Mouse (Mus musculus) heart, postnatal 0 days (tissue): ENCODE results near the gene Pomgnt2. TPM values are rescaled to one million over a fixed set of nuclear protein-coding genes. Genes with fewer than 3 reads are reported as not detected.

ENCODE experiments used
- ATAC-seq: fragments of 200-750 bp; cut with Nextera tagmentation; 2 replicates; pipeline ENCODE4 v1.8.0; 2017; ENCODE audit warnings: low read depth, moderate number of reproducible peaks, moderate library complexity; ENCODE audit not compliant: insufficient read depth
- DNase-seq: peaks from one replicate; pipeline ENCODE4 v3.0.0-alpha.2; 2016; ENCODE audit warnings: low spot score
- H3K27ac ChIP-seq: fragments of 300-500 bp; sonication (generic); 2 replicates; pipeline ENCODE4 v1.5.1; 2014; ENCODE audit warnings: low read depth, mild to moderate bottlenecking
- H3K27me3 ChIP-seq: fragments of 300-500 bp; sonication (generic); 2 replicates; pipeline ENCODE4 v1.6.1; 2014; ENCODE audit warnings: low read length, mixed read lengths; ENCODE audit not compliant: control insufficient read depth, insufficient read depth
- H3K36me3 ChIP-seq: fragments of 300-500 bp; sonication (generic); replicated peaks from 2 replicates; pipeline ENCODE4 v1.6.1; 2014; ENCODE audit warnings: low read length, mixed read lengths; ENCODE audit not compliant: control insufficient read depth, insufficient read depth
- H3K4me1 ChIP-seq: fragments of 300-500 bp; sonication (generic); 2 replicates; pipeline ENCODE4 v1.6.1; 2014; ENCODE audit warnings: antibody characterized with exemption; ENCODE audit not compliant: control insufficient read depth, insufficient read depth
- H3K4me2 ChIP-seq: fragments of 300-500 bp; sonication (generic); 2 replicates; pipeline ENCODE4 v1.6.1; 2014; ENCODE audit warnings: low read depth, mild to moderate bottlenecking, low read length, moderate library complexity
- H3K4me3 ChIP-seq: fragments of 300-500 bp; sonication (generic); 2 replicates; pipeline ENCODE4 v1.5.1; 2014; ENCODE audit warnings: low read depth, low read length
- H3K9ac ChIP-seq: fragments of 300-500 bp; sonication (generic); replicated peaks from 2 replicates; pipeline ENCODE4 v1.6.1; 2014; ENCODE audit warnings: low read depth, low read length, mixed read lengths
- H3K9me3 ChIP-seq: fragments of 300-500 bp; sonication (generic); replicated peaks from 2 replicates; pipeline ENCODE4 v1.6.1; 2016; ENCODE audit warnings: low read length; ENCODE audit not compliant: control insufficient read depth
- CTCF ChIP-seq: IDR thresholded peaks from 2 replicates; pipeline ENCODE4 v1.5.1; 2016; ENCODE audit warnings: antibody characterized with exemption, control low read depth, low read depth
- EP300 ChIP-seq: IDR thresholded peaks from 2 replicates; pipeline ENCODE4 v1.6.1; 2016; ENCODE audit warnings: antibody characterized with exemption, low read depth
- WGBS: fragments of 180-500 bp; shearing (Covaris S2); extraction: QIAGEN DNeasy Blood & Tissue Kit; methylation state at CpG from one replicate; pipeline ENCODE4 v1.1.7; 2014; 5-methylcytosine and 5-hydroxymethylcytosine counted together
- polyA plus RNA-seq: library from polyadenylated mRNA; unstranded; fragments of >200 nt; fragmentation: Nextera tagmentation; extraction: Ambion mirVana; gene quantifications from 2 replicates; pipeline ENCODE4 v1.2.1, GENCODE M21; 2015
- total RNA-seq: library from RNA; depleted of rRNA; stranded (reverse); fragments of >200 nt; gene quantifications from 2 replicates; pipeline ENCODE4 v1.2.3, GENCODE M21; 2014; ENCODE audit warnings: low replicate concordance

The Pomgnt2 gene
- total and polyA plus RNA-seq, 2 experiments from 2014 or later, result 6.9 to 14.2 TPM

DNA sequence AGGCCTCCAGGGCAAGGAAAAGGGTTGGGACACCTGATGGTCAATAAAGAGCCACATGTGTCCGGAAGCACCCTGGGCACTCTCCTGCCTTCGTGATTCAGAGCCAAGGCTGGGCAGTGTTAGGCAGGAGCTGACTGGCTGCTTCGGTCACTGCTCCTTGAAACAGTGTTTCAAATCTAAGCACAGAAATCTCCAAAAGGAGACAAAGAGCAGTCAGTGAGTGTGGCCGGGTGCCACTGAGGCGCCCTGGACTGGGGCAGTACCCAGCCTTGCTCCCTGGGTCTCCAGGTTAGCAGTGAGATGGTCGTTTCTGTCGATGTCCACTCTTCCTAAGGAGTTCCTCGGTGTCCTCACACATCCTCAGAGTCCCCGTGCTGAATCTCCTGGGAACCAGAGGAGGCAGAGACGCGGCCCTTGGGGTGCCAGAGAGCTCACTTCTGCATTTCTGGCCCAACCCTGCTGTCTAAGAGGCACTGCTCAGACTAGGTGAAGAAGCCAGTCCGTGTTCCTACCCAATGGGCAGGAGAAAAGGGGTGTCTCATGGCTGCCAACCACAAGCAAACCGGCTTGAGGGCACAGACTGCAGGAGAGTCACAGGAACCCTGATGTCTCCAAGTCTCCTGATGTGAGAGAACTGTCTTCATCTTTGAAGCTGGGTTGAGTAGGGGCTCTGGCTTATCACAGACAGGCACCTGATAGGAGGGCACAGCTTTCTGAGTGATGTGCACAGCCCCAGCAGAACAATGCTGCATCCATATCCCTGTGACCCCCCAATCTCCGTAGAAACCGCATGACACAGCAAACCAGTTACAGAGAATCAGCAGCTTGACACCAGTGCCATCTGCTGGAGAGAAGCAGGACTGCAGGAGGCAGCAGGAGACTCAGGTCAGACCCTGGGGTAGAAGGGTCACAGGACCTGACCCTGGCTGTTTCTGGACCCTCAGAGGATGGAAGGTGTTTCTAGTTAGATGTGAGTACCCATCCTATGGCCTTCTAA, 12.1 kb downstream of the Pomgnt2 start:
- Histone ChIP-seq H3K4me3 (no peak overlapping the region), H3K4me2 (no peak overlapping the region), H3K4me1 (no peaks in the 10 kb centered on the region), H3K27me3 (no peaks in the 10 kb centered on the region), H3K9me3 (no peaks in the 10 kb centered on the region), H3K9ac (no peak overlapping the region), H3K36me3 (no peaks in the 10 kb centered on the region), H3K27ac (no peak overlapping the region)
- WGBS, result 67% methylated on average over 15 of the region's 15 CpGs
- ATAC-seq (no peak; the same call in 1 of the 2 replicates), DNase-seq (peak; percentile 38)
- TF ChIP-seq CTCF (peak; percentile 99), EP300 (no peak)

DNA sequence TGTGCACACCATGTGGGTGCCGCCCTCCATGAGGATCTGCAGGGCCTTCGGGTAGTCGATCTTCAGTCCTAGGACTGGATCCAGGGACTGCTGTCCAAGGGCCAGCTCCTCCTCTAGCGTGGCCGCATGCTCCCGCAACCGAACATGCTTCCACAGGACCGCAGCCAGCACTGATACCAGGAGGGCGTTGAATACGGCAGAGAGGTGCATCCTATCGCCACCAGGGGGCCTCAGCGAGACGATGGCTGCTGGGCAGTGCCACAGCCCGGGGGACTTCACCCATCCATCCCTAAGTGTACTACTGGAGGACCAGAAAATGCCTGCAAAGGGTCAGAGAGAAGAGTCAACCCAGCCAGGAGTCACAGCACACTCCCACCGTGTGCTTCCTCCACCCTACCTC, 13.4 kb downstream of the Pomgnt2 start:
- Histone ChIP-seq H3K36me3 (no peaks in the 10 kb centered on the region), H3K4me2 (no peak overlapping the region), H3K9me3 (no peaks in the 10 kb centered on the region), H3K4me3 (no peak overlapping the region), H3K4me1 (no peaks in the 10 kb centered on the region), H3K27ac (no peak overlapping the region), H3K27me3 (no peaks in the 10 kb centered on the region), H3K9ac (no peak overlapping the region)
- DNase-seq (peak; percentile 13), ATAC-seq (peak; percentile 57)
- 30% methylated on average over 15 of the region's 15 CpGs for WGBS
- TF ChIP-seq CTCF (peak; percentile 79), EP300 (no peak)

DNA sequence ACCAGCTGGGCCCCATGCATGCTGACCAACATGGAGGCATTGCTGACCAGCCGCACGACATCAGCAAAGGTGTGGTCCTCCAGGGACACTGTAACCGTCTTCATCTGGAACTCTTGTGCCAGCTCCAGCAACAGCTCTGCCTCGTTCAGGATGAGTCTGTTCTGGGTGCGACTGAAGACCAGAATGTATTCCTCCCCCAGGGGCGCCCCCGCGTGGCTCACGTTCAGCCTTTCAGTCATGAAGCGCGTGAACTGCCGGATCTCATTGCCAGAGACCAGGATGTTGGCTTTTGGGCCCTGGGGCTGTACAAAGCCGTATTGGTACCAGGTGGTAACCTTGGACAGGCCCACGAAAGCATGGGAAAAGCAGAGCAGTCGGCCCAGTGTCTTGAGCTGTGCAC, 14.2 kb downstream of the Pomgnt2 start:
- WGBS, result 88% methylated on average over 15 of the region's 15 CpGs
- TF ChIP-seq CTCF (no peak), EP300 (no peak)
- Histone ChIP-seq H3K9ac (no peak overlapping the region), H3K4me1 (no peaks in the 10 kb centered on the region), H3K9me3 (no peaks in the 10 kb centered on the region), H3K27ac (no peak overlapping the region), H3K27me3 (no peaks in the 10 kb centered on the region), H3K4me2 (no peak overlapping the region), H3K36me3 (no peaks in the 10 kb centered on the region), H3K4me3 (no peak overlapping the region)
- ATAC-seq (no peak), DNase-seq (no peak)

DNA sequence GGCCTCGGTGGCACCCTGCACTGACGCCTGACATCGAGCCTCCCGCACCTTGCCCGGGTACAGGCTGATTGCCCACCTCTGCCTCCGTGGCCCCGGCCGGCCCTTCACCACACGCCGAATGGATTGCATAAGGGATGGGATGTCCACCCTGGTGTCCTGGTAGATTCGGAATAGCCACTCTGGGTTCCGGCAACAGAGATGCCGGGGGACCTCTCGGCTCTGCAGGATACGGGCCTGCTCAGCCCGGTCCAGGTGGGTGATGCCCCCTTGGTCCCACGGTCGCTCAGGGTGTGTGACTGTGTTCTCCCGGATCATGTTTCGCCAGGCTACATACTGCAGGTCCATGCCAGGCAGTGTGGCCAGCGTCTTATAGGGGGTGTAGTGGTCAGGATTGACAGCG, 14.7 kb downstream of the Pomgnt2 start:
- no peaks in the 10 kb centered on the region for H3K4me1 ChIP-seq
- DNase-seq (no peak), ATAC-seq (no peak)
- no peak for TF ChIP-seq CTCF
- TF ChIP-seq EP300, result no peak
- H3K27me3 ChIP-seq, result no peaks in the 10 kb centered on the region
- no peaks in the 10 kb centered on the region for H3K36me3 ChIP-seq
- no peak overlapping the region for H3K4me3 ChIP-seq
- no peaks in the 10 kb centered on the region for H3K9me3 ChIP-seq
- H3K4me2 ChIP-seq, result no peak overlapping the region
- 92% methylated on average over 22 of the region's 22 CpGs for WGBS
- no peak overlapping the region for H3K27ac ChIP-seq
- no peak overlapping the region for H3K9ac ChIP-seq

DNA sequence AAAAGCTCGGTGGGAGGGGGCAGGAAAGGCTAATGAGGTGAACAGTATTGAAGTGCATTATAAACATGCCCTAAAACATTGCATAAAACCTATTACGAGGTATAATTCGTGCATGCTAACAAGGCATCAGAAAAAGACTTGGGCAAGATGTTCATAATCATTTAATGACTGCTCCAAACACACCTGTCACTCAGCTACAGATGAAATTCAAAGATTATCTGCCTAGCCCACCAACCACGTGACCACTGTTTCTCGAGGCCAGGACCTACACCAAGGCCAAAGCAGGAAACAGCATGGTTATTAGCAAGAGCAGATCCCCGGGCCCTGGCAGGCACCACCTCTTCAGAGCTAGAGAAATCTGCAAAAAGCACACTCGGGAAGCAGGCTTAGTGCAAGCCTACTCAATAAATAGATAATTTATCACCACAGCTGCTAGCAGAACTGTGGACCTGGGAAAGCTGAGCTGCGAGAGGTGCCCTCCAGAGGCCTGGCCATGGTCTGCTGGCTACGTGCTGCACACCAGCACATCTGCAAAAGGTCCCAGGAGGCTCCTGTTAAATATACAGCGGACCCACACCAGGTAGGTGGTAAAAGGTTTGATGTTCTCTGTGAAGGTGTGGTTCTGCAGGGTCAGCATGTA, 15.3 kb downstream of the Pomgnt2 start:
- TF ChIP-seq EP300 (no peak), CTCF (no peak)
- H3K4me2 ChIP-seq, result no peak overlapping the region

More for the DNA sequence above, 15.3 kb downstream of the Pomgnt2 start:
- H3K9ac ChIP-seq, result no peak overlapping the region
- H3K27ac ChIP-seq, result no peak overlapping the region
- H3K4me3 ChIP-seq, result no peak overlapping the region
- DNase-seq (no peak), ATAC-seq (no peak)
- H3K4me1 ChIP-seq, result no peaks in the 10 kb centered on the region
- WGBS, result 78% methylated on average over 10 of the region's 10 CpGs
- no peaks in the 10 kb centered on the region for H3K9me3 ChIP-seq
- H3K27me3 ChIP-seq, result no peaks in the 10 kb centered on the region
- no peaks in the 10 kb centered on the region for H3K36me3 ChIP-seq
